Comparison of ENCODE assay signal across 18 mouse cellular contexts in genomic region chr9:35095726-35096125, GRCm38 (mm10). TPM values are rescaled to one million over a fixed set of nuclear protein-coding genes. Genes with fewer than 3 reads are reported as not detected.
A peak's percentile ranks its signal among the peaks of the same experiment; 100 is the strongest.
DNase-seq lines count a peak whose midpoint lies in the region; ATAC-seq and TF ChIP-seq lines count a peak whose summit lies in the region.
"Had no signal": no experiment of that assay in that cellular context is flagged by ENCODE, and none has a peak within 500 bp of the region (broad histone marks: within the 10 kb centered on the region; RNA-seq: fewer than 3 reads in every experiment).

No protein-coding gene starts in this region.

- ATAC-seq in lung, embryonic 14.5 days (ENCODE audit: insufficient read depth): peak; percentile 31; the same call in 1 of the 2 replicates
- ATAC-seq in forebrain, embryonic 11.5 days (replicated peaks; ENCODE audit: low FRiP score): no peak
- ATAC-seq: forebrain, postnatal 0 days; inflammation-experienced regulatory T-cells, adult 6 months; midbrain, embryonic 15.5 days had no signal

- no peaks in the 10 kb centered on the region for H3K27me3 ChIP-seq in lung, embryonic 14.5 days (ENCODE audit: insufficient read depth, low read length)
- no peaks in the 10 kb centered on the region for H3K27me3 ChIP-seq in forebrain, embryonic 11.5 days (ENCODE audit: control insufficient read depth, insufficient read depth, low read length)
- H3K27me3 ChIP-seq: embryonic facial prominence, embryonic 13.5 days; hindbrain, embryonic 13.5 days; limb, embryonic 12.5 days; midbrain, embryonic 15.5 days had no signal

- no peak overlapping the region for H3K4me2 ChIP-seq in lung, embryonic 14.5 days
- no peak overlapping the region for H3K4me2 ChIP-seq in forebrain, embryonic 11.5 days (ENCODE audit: low read depth, low read length, severe bottlenecking)
- H3K4me2 ChIP-seq: embryonic facial prominence, embryonic 13.5 days; hindbrain, embryonic 13.5 days; limb, embryonic 12.5 days; midbrain, embryonic 15.5 days had no signal

- no peaks in the 10 kb centered on the region for H3K9me3 ChIP-seq in lung, embryonic 14.5 days (ENCODE audit: low read depth, low read length)
- no peaks in the 10 kb centered on the region for H3K9me3 ChIP-seq in forebrain, embryonic 11.5 days (ENCODE audit: control insufficient read depth, low read length)
- H3K9me3 ChIP-seq: embryonic facial prominence, embryonic 13.5 days; hindbrain, embryonic 13.5 days; limb, embryonic 12.5 days; midbrain, embryonic 15.5 days had no signal

- H3K4me3 ChIP-seq in lung, embryonic 14.5 days (ENCODE audit: low read depth, low read length): no peak overlapping the region
- no peak overlapping the region for H3K4me3 ChIP-seq in forebrain, embryonic 11.5 days (ENCODE audit: low read depth, low read length)
- H3K4me3 ChIP-seq: embryonic facial prominence, embryonic 13.5 days; hindbrain, embryonic 13.5 days; limb, embryonic 12.5 days; midbrain, embryonic 15.5 days; myocyte had no signal

- 48% methylated on average over 1 of the region's 1 CpGs for WGBS in lung, embryonic 14.5 days
- WGBS in forebrain, embryonic 11.5 days: 77% methylated on average over 1 of the region's 1 CpGs

- H3K36me3 ChIP-seq in lung, embryonic 14.5 days (ENCODE audit: insufficient read depth): no peaks in the 10 kb centered on the region
- H3K36me3 ChIP-seq in forebrain, embryonic 11.5 days (ENCODE audit: control insufficient read depth, insufficient read depth, low read length): no peaks in the 10 kb centered on the region
- H3K36me3 ChIP-seq: embryonic facial prominence, embryonic 13.5 days; hindbrain, embryonic 13.5 days; midbrain, embryonic 15.5 days had no signal

- no peak for TF ChIP-seq CTCF in lung, embryonic 14.5 days (IDR thresholded peaks at IDR 0.05; ENCODE audit: low read depth)

- peak; percentile 0 for DNase-seq in gastrocnemius, adult 18-20 months (ENCODE audit: low spot score)
- no peak for DNase-seq in gastrocnemius, adult 8-10 months (ENCODE audit: low spot score in 2 of 2)
- DNase-seq in kidney, adult 11 months: peak; percentile 34
- DNase-seq in kidney, postnatal 25 days: no peak
- DNase-seq in lung, embryonic 14.5 days: no peak
- no peak for DNase-seq in lung, postnatal 14 days
- DNase-seq in forebrain, embryonic 11.5 days (ENCODE audit: low spot score): no peak
- DNase-seq: B cell, adult 2 months; cerebellum, postnatal 14 days; forebrain, postnatal 0 days; thymus, postnatal 14 days had no signal

- no peak overlapping the region for H3K9ac ChIP-seq in lung, embryonic 14.5 days
- no peak overlapping the region for H3K9ac ChIP-seq in forebrain, embryonic 11.5 days (ENCODE audit: low read length)
- H3K9ac ChIP-seq: embryonic facial prominence, embryonic 13.5 days; forebrain, postnatal 0 days; hindbrain, embryonic 13.5 days; limb, embryonic 12.5 days; liver, embryonic 14.5 days; midbrain, embryonic 15.5 days had no signal

- H3K4me1 ChIP-seq in lung, embryonic 14.5 days (ENCODE audit: insufficient read depth): no peaks in the 10 kb centered on the region
- H3K4me1 ChIP-seq in forebrain, embryonic 11.5 days (replicated peaks; ENCODE audit: control insufficient read depth, insufficient read depth, low read length): no peaks in the 10 kb centered on the region
- H3K4me1 ChIP-seq: embryonic facial prominence, embryonic 13.5 days; hindbrain, embryonic 13.5 days; limb, embryonic 12.5 days; midbrain, embryonic 15.5 days had no signal

- no peak overlapping the region for H3K27ac ChIP-seq in lung, embryonic 14.5 days (ENCODE audit: low read depth)
- H3K27ac ChIP-seq in forebrain, embryonic 11.5 days (ENCODE audit: low read depth, low read length): no peak overlapping the region
- H3K27ac ChIP-seq: embryonic facial prominence, embryonic 13.5 days; hindbrain, embryonic 13.5 days; limb, embryonic 12.5 days; liver, embryonic 14.5 days; midbrain, embryonic 15.5 days had no signal

RNA-seq across cellular contexts. Expression of gene St3gal4, which starts 23.3 kb away (rescaled TPM):
- 1 to 10 TPM; 4.2 TPM for total RNA-seq in gastrocnemius, adult 18-20 months (2021)
- 1 to 10 TPM; 3.5 to 5.7 (median 4.4) TPM for total RNA-seq in gastrocnemius, adult 8-10 months (2022)
- polyA plus RNA-seq in lung, embryonic 14.5 days (2014; fragmentation: Nextera tagmentation; extraction: Ambion mirVana): 30.5 and 33.4 TPM in 2 replicates
- polyA plus RNA-seq in forebrain, embryonic 11.5 days (2014; fragmentation: Nextera tagmentation; extraction: Ambion mirVana): 13.3 and 14.4 TPM in 2 replicates

Comparison
In these comparisons a context has a peak if more than half of its experiments do, and no peak if none do; other contexts are left out.
1. DNase-seq: peak in gastrocnemius, adult 18-20 months (single experiment) and kidney, adult 11 months (single experiment); none in gastrocnemius, adult 8-10 months (0 of 2), kidney, postnatal 25 days (0 of 2), lung, embryonic 14.5 days (single experiment), lung, postnatal 14 days (single experiment) and forebrain, embryonic 11.5 days (single experiment).